Mouse (Mus musculus) ovary, postnatal 36 days (tissue): ENCODE measurements around the gene Mrps16.

Experiments used
- DNase-seq: peaks from one replicate; pipeline ENCODE4 v3.0.0; 2022; ENCODE audit warnings: low spot score, mixed read lengths

The Mrps16 gene

GRCm38 (mm10) chr14:20393205-20393913 lies at the start of gene Mrps16:
Mrps16 (minus strand) TSS chr14:20393634.
- peak; percentile 95 for DNase-seq

DNA sequence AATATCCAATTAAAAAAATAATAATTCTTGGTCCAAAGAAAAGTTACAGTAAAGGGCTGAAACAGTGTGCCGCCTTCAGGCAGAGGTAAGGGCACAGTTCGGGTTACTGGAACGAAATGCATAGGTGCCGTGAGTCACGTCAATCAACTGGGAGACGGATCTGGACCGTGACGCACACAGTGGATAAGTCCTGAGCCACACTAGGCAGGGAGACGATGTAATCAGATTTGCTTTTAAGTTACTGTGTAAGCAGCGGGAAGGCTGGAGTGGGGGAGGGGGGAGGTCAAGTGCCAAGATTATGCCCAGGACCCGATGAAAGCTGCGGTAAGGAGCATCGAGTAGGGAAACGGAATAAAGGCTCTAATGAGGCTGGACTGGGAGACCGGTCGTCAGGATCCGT lies 48.8 kb upstream of the Mrps16 start:
- no peak for DNase-seq

DNA sequence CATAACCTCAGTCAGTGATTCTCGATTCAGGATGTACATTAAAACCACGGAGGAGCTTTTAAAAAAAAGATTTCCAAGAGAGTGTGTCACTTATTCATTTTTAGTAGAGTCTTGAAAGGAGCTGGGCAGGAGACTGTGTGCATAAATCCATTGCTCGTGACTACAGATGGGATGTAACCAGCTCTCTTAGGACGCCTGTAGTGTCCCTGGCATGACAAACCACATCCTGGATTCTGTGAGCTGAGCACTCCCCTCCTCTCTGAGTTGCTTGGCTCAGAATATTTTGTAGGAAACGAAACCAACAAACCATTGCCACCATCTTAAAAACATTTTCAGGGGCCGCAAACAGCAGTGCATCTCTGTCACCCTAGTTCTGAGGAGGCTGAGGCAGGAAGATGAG lies 43.5 kb upstream of the Mrps16 start:
- no peak for DNase-seq

- DNase-seq, result no peak
These were observed 39.0 kb upstream of the Mrps16 start for GRCm38 (mm10) chr14:20432420-20432819.

DNA sequence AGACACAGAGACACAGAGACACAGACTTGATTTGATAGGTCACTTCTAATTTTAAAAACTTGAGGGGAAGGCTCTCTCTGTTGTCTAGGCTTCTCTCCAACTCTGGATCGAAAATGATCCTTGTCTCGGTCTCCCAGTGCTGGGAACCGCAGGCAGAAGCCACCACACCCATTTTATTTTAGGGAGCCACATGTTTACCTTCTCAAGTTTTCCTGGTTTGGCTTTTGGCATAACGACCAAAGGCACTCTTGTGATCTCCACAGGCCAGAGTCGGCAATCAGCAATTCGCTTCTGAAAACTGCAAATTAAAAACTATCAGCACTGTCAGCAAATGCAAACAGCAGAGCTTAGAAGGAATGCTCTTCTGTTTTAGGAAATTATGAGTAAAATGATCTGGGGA lies 38.3 kb upstream of the Mrps16 start:
- DNase-seq, result no peak

DNA sequence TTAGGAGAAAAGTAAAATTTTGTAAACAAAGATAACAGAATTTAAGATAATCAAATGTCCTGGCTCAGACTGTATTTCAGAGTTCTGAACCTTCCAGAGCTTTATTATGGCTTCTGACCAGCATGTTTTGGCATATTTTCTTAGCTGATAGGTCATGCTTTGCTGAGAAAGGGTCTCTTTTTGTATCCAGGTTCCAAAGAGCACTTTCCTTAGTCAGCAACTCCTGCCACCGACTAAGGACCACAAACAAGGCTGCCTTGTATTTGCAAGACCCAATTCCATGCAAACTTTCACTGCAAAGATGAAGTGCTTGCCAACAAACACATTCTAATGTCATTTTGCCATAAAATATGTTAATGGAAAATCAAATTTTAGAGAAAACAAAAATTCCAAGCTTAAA lies 36.4 kb upstream of the Mrps16 start:
- DNase-seq, result no peak

GRCm38 (mm10) chr14:20428593-20428992 lies 35.2 kb upstream of the Mrps16 start:
- DNase-seq, result no peak

DNA sequence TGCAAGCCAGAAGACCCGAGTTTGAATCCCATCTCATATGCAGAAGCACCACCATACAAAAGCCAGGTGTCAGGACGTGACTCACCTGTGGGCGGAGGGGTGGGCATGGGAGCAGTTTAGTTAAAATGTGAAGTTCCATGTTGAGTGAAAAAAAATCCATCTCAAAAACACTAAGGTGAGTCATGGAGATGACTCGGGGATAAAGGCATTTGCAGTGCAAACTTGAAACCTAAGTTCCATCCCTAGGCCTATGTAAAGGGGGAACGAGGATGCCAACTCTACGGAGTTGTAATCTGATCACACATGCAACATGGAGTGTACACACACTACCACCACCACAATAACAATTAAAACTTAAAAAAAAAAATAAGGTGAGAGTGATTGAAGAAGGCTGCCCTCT lies 29.6 kb upstream of the Mrps16 start:
- no peak for DNase-seq

- no peak for DNase-seq
These were observed 28.8 kb upstream of the Mrps16 start for GRCm38 (mm10) chr14:20422257-20422656.

DNA sequence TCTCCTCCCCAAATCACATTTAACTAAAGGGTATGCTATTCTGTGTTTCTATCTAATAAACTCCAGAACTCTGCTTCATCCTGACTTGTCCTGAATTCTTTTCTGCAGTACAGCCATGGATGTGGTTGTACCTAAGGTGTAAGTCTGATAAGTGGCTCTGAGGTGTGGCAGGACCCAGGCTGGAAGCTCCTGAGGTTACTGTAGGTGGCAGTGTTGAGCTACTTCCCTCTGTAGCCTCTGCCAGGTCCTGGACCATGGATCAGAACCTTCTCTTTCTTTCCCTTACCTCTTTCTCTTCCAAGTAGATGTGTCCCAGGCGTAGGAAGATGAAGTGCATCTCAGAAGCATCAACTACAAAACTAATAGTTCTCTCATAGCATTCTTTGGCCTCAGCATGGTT lies 6.6 kb upstream of the Mrps16 start:
- no peak for DNase-seq

GRCm38 (mm10) chr14:20398864-20399263 lies 5.4 kb upstream of the Mrps16 start:
- peak; percentile 48 for DNase-seq

DNA sequence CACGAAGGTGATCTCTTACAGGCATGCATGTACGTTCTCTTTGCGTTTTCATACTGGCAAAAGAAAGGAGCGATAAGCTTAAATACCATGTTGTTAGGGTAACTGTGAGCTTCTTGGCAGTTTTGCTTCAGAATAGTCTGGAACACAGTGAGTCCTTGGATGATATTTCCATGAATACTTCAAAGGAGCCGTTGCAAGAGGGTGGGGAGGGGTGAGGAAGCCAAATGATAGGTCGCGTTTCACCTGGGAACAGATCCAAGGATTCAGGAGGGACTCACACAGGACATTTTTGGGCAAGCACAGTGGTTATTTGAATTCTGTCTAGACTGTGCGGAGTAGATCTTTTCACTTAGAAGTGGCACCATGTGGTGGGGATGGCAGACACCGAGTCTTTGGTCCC lies 3.8 kb upstream of the Mrps16 start:
- no peak for DNase-seq

DNA sequence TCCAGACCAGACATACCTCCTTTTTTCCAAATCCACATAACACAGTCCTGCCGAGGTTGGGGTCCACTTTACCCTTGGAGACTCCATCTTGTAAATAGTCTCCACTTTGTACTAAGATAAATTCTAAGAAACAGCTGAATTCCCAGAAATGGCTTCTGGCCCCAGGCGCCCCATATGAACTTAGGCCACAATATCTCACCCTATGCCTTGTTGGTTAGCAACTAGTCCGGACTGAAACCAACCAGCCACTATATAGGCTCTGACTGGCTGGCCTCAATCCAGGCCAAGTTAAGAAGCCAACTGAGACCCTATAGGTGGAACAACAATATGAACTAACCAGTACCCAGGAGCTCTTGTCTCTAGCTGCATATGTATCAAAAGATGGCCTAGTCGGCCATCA lies 1.1 kb downstream of the Mrps16 start:
- no peak for DNase-seq

- DNase-seq, result no peak
These were observed 3.9 kb downstream of the Mrps16 start for GRCm38 (mm10) chr14:20389446-20390079.

DNA sequence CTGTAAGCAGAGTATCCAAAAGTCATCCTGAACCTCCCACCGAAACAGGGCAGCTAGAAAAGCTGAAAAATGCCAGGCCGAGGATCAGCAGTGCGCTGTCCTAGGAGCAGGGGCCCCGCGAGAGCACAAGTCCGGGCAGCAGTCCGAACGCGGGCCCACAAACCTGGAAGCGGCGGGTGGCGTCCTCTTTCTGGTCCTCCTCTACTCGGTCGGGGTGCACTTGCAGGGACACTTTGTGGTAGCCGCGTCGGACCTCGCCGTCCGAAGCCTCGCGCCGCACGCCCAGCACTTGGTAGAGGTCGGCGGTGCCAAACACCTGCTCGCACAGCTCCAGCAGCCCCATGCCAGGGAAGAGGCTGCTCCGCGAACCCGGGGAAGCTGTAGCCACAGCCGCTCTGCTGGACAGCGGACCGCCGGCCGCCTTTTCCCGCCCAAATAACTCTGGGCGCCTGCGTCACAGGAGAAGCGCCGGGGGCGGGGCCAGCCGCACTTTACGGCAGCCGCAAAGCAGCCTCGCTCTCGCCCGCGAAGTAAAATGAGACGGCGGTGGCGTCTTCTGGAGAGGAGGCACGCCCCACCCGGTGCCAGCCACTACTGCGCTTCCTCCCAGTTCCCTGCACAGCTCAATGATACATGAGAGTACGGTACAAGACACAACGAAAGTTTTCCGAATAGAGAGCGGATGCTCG lies 4.8 kb downstream of the Mrps16 start, which contains the start of gene Dnajc9:
TSS of gene Dnajc9 (minus strand) at position 470 of the 689 bp plus-strand sequence.
- DNase-seq, result peak; percentile 95

DNA sequence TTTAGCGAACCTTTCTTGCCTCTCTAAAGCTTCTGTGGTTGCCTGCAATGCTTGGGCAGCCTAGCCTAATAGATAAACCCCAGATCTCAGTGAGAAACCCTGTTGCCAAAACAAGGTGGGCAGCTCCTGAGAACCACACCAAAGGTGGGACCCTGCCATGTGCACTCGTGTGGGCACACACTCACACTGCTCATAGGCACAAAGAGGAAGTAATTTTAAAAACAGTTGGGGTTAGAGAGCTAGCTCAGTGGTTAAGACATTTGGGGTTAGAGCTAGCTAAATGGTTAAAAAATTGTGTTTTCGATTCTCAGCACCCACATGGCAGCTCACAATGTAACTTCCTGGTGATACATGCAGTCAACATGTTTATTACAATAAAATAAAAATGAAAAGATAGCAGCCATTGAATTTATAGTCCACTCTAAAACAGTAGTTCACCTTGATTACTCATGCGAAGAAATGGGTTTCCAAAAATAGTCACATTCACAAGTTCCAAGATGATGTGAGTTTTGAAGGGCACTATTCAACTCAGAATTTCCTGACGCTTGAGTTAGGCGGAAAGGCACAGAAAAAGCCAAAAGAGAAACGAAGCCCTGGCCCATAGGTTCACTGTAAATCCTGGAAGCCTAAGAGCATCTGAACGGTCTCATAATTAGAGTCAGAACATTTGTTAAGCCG lies 13.5 kb downstream of the Mrps16 start:
- no peak for DNase-seq

- DNase-seq, result no peak
These were observed 14.3 kb downstream of the Mrps16 start for GRCm38 (mm10) chr14:20379087-20379640.

DNA sequence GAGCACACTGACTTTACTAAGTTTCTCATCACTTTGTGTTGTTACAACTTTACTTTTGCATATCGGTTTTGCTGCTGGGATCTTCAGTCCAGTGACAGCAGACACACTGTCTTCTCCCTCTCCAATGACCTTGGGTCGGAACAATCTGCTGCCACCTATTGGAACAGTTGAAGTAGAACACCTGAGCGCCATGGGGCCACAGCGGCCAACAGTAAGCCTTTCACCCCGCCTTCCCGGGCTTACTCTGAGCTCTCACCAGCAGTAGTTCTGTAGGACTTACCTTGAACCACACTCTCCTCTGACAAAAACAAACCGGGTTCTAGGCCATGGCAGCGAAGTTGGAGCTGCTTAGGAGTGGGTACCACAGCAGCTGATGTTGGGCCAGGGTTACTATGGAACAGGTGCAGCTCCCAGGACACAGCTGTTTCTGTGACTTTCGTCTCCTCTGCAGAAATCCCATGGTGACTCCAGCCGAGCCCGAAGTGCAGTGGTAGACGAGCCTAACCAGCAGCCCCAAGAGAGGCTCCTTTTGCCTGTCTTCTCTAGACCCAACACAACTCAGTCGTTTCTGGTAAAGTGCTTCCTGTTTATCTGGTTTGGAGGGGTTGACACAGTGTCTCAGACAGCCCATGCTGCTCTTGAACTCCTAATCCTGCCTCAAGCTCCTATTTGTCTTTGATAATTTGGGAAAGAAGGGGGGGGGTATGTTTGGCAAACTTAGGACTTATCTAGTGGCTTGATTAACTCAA lies 14.9 kb downstream of the Mrps16 start:
- peak; percentile 43 for DNase-seq

- no peak for DNase-seq
These were observed 16.3 kb downstream of the Mrps16 start for GRCm38 (mm10) chr14:20377112-20377521.

DNA sequence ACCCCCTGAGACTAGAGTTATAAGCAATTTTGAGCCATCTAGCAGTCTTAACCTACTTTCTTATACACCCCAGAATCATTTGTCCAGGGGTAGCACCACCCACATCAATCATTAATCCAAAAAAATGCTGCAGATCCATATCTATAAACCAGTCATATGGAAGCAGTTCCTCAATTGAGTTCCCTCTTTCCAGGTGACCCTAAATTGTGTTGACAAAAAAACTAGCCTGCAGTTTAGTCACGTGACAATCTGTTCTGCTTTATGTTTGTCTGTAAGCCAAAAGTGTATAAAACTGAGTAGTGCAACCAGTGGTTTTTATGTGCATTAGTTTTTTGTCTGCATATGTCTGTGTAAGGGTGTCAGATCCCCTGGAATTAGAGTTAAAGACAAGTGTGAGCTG lies 21.6 kb downstream of the Mrps16 start:
- DNase-seq, result no peak

GRCm38 (mm10) chr14:20370798-20371197 lies 22.6 kb downstream of the Mrps16 start:
- DNase-seq, result no peak

DNA sequence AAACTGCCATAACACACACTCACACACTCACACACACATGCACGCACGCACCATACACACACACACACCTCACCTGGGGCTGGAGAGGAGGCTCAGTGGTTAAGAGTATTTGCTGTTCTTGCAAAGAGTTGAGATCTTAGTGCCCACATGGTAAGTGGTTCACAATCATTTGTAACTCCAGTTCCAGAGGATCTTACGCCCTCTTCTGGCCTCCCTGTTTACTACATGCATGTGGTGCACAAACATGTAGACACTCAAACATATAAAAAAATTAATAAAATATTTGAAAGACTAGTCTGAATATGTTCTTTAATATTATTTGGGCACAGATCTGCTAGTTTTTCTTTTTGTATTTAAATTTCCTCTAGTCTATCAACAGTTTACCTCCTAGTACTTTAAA lies 25.2 kb downstream of the Mrps16 start:
- DNase-seq, result no peak
